Mouse (Mus musculus) embryo, embryonic 10.5 days (tissue): ENCODE data around the gene Cuta.
A peak's percentile ranks its signal among the peaks of the same experiment; 100 is the strongest.
"Not testable (repeated sequence)": the region's sequence is repeated elsewhere in the genome, so short reads cannot be mapped to it uniquely, and the experiment has no call there.

Experiments
- DNase-seq: peaks from one replicate; pipeline ENCODE4 v3.0.0-alpha.2; 2015; ENCODE audit warnings: low spot score

Cuta gene

GRCm38 (mm10) chr17:26939178-26939972 is at the start of gene Cuta:
Gene Cuta (minus strand): TSS chr17:26939569.
- peak; percentile 100 for DNase-seq

GRCm38 (mm10) chr17:26985503-26986179 is 46.3 kb upstream of the Cuta start:
- no peak for DNase-seq

GRCm38 (mm10) chr17:26983382-26983781 is 44.0 kb upstream of the Cuta start:
- no peak for DNase-seq

- DNase-seq: no peak
Measured at GRCm38 (mm10) chr17:26981050-26981449, 41.7 kb upstream of the Cuta start.

GRCm38 (mm10) chr17:26979426-26979825 is 40.1 kb upstream of the Cuta start:
- DNase-seq: no peak

- DNase-seq: not testable (repeated sequence)
Measured at GRCm38 (mm10) chr17:26977354-26977753, 38.0 kb upstream of the Cuta start.

- DNase-seq: no peak
Measured at GRCm38 (mm10) chr17:26975415-26975814, 36.0 kb upstream of the Cuta start.

GRCm38 (mm10) chr17:26974547-26974946 is 35.2 kb upstream of the Cuta start:
- DNase-seq: no peak

- peak; percentile 97 for DNase-seq
Measured at GRCm38 (mm10) chr17:26972703-26973574, 33.6 kb upstream of the Cuta start, which contains the start of gene Zbtb9. Gene Zbtb9 (plus strand): TSS chr17:26973167.

- no peak for DNase-seq
Measured at GRCm38 (mm10) chr17:26972107-26972506, 32.7 kb upstream of the Cuta start.

- no peak for DNase-seq
Measured at GRCm38 (mm10) chr17:26971247-26971905, 32.0 kb upstream of the Cuta start.

GRCm38 (mm10) chr17:26970221-26970620 is 30.9 kb upstream of the Cuta start:
- DNase-seq: no peak

GRCm38 (mm10) chr17:26969257-26969656 is 29.9 kb upstream of the Cuta start:
- DNase-seq: no peak

- no peak for DNase-seq
Measured at GRCm38 (mm10) chr17:26968200-26968611, 28.8 kb upstream of the Cuta start.

- no peak for DNase-seq
Measured at GRCm38 (mm10) chr17:26967477-26967876, 28.1 kb upstream of the Cuta start.

GRCm38 (mm10) chr17:26966993-26967392 is 27.6 kb upstream of the Cuta start:
- no peak for DNase-seq

- DNase-seq: no peak
Measured at GRCm38 (mm10) chr17:26961572-26962240, 22.3 kb upstream of the Cuta start.

- no peak for DNase-seq
Measured at GRCm38 (mm10) chr17:26959815-26960214, 20.4 kb upstream of the Cuta start.

GRCm38 (mm10) chr17:26958880-26959279 is 19.5 kb upstream of the Cuta start:
- no peak for DNase-seq

GRCm38 (mm10) chr17:26957872-26958271 is 18.5 kb upstream of the Cuta start:
- no peak for DNase-seq

GRCm38 (mm10) chr17:26956895-26957294 is 17.5 kb upstream of the Cuta start:
- no peak for DNase-seq
